Mouse (Mus musculus) limb, embryonic 11.5 days (tissue): Measurements from ENCODE around the gene 1700020A23Rik. TPM values are rescaled to one million over a fixed set of nuclear protein-coding genes. Genes with fewer than 3 reads are reported as not detected.
A peak's percentile ranks its signal among the peaks of the same experiment; 100 is the strongest.

ENCODE experiments used
- ATAC-seq: fragments of 200-750 bp; cut with Nextera tagmentation; 2 replicates; pipeline ENCODE4 v1.8.0; 2017; ENCODE audit warnings: low read depth; ENCODE audit not compliant: insufficient number of reproducible peaks, low FRiP score, low TSS enrichment
- DNase-seq: peaks from one replicate; pipeline ENCODE4 v3.0.0-alpha.2; 2015; ENCODE audit warnings: low spot score
- H3K27ac ChIP-seq: fragments of 300-500 bp; sonication (generic); replicated peaks from 2 replicates; pipeline ENCODE4 v1.5.1; 2014; ENCODE audit warnings: low read depth, mild to moderate bottlenecking, low read length
- H3K27me3 ChIP-seq: fragments of 300-500 bp; sonication (generic); 2 replicates; pipeline ENCODE4 v1.6.1; 2014; ENCODE audit warnings: mild to moderate bottlenecking, low read length, mixed read lengths; ENCODE audit not compliant: control insufficient read depth, insufficient read depth
- H3K36me3 ChIP-seq: fragments of 300-500 bp; sonication (generic); 2 replicates; pipeline ENCODE4 v1.6.1; 2014; ENCODE audit warnings: mild to moderate bottlenecking, low read length, moderate library complexity, mixed read lengths; ENCODE audit not compliant: control insufficient read depth, insufficient read depth
- H3K4me1 ChIP-seq: fragments of 300-500 bp; sonication (generic); 2 replicates; pipeline ENCODE4 v1.6.1; 2014; ENCODE audit warnings: low read length, mixed read lengths; ENCODE audit not compliant: control insufficient read depth, insufficient read depth
- H3K4me2 ChIP-seq: fragments of 300-500 bp; sonication (generic); 2 replicates; pipeline ENCODE4 v1.6.1; 2014; ENCODE audit warnings: low read depth, mild to moderate bottlenecking, moderate library complexity; ENCODE audit not compliant: severe bottlenecking
- H3K4me3 ChIP-seq: fragments of 300-500 bp; sonication (generic); 2 replicates; pipeline ENCODE4 v1.5.1; 2014; ENCODE audit warnings: low read depth, low read length
- H3K9ac ChIP-seq: fragments of 300-500 bp; sonication (generic); 2 replicates; pipeline ENCODE4 v1.6.1; 2014; ENCODE audit warnings: mild to moderate bottlenecking, low read length
- H3K9me3 ChIP-seq: fragments of 300-500 bp; sonication (generic); 2 replicates; pipeline ENCODE4 v1.6.1; 2016; ENCODE audit warnings: low read length; ENCODE audit not compliant: control insufficient read depth
- WGBS: fragments of 180-500 bp; shearing (Covaris S2); extraction: QIAGEN DNeasy Blood & Tissue Kit; methylation state at CpG from one replicate; pipeline ENCODE4 v1.1.7; 2014; 5-methylcytosine and 5-hydroxymethylcytosine counted together
- polyA plus RNA-seq: library from polyadenylated mRNA; unstranded; fragments of >200 nt; fragmentation: Nextera tagmentation; extraction: Ambion mirVana; gene quantifications from 2 replicates; pipeline ENCODE4 v1.2.1, GENCODE M21; 2014

The 1700020A23Rik gene
- polyA plus RNA-seq, 1 experiment from 2014 or later: not detected

DNA sequence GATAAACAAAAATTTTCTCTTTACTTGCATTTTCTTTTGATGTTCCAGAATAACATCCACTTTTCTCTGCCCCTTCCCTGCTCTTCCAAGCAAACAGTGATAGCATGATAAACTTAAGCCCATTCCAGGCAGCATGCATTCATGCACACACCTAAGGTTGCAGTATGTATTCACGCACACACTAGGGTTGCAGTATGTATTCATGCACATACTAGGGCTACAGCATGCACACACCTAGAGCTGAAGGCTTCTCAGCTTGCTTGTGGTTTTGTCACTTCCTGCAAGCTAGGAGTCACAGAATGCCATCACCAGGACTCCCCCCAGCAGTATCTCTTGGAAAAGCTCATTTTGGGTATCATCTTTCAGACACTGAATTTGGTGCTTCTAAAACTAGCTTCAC, 31.7 kb downstream of the 1700020A23Rik start:
- Histone ChIP-seq H3K9me3 (no peaks in the 10 kb centered on the region), H3K27ac (no peak overlapping the region), H3K27me3 (no peaks in the 10 kb centered on the region), H3K4me2 (no peak overlapping the region), H3K9ac (no peak overlapping the region), H3K4me1 (no peaks in the 10 kb centered on the region), H3K4me3 (no peak overlapping the region), H3K36me3 (peaks cover 25% of the 10 kb centered on the region)
- ATAC-seq (no peak), DNase-seq (no peak)
- WGBS: 98% methylated on average over 1 of the region's 1 CpGs

DNA sequence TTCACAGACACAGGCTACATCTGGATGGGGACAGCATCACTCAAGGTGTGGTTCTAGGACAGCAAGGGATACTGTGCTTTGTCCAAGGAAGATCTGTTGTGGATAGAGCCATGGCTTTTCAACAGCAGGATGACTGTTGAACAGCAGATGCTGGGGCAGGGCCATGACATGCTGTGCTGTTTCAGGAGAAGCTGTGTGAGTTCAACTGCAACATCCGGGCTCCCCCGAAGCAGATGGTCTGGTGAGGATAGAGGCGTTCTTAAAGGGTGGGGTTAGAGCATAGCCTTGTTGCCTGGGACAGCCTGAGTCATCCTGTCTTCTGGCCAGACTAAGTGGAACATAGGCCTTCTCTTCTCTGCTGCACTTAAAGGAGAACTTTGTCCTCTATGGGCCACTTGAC, 33.8 kb downstream of the 1700020A23Rik start:
- H3K9ac ChIP-seq: no peak overlapping the region

DNA sequence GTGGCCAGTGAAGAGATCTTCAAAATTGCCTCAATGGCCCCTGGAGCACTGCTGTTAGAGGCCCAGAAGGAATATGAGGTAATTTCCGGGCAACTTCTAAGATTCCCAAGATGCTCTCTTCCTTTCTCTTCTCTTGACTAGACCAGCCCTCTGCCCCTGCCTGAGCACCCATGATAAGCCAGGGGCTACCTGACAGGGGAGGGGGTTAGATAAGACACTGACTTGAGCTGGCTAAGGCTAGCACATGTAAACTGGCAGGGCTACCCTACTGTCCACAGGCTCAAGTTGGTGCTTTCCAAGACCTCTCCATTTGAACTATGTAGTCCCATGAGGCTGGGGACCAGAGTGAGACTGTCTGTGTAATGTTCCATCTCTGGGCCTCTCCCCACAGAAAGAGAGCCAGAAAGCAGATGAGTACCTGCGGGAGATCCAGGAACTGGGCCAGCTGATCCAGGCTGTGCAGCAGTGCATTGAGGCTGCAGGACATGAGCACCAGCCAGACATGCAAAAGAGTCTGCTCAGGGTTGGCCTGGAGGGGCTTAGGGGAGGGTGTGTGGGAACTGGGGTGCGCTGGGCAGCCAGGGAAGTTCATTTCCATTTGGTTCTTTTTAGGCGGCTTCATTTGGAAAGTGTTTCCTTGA, 34.9 kb downstream of the 1700020A23Rik start:
- Histone ChIP-seq H3K36me3 (peaks cover 38% of the 10 kb centered on the region), H3K4me3 (no peak overlapping the region), H3K9me3 (no peaks in the 10 kb centered on the region), H3K4me1 (no peaks in the 10 kb centered on the region), H3K27me3 (no peaks in the 10 kb centered on the region), H3K4me2 (no peak overlapping the region), H3K9ac (no peak overlapping the region), H3K27ac (no peak overlapping the region)
- ATAC-seq: no peak
- DNase-seq: no peak
- WGBS: 91% methylated on average over 4 of the region's 4 CpGs

More for the DNA sequence above, 33.8 kb downstream of the 1700020A23Rik start:
- no peak for DNase-seq
- Histone ChIP-seq H3K4me3 (no peak overlapping the region), H3K9me3 (no peaks in the 10 kb centered on the region), H3K27me3 (no peaks in the 10 kb centered on the region), H3K27ac (no peak overlapping the region), H3K4me2 (no peak overlapping the region), H3K36me3 (peaks cover 36% of the 10 kb centered on the region), H3K4me1 (no peaks in the 10 kb centered on the region)
- ATAC-seq: no peak
- 91% methylated on average over 3 of the region's 3 CpGs for WGBS

DNA sequence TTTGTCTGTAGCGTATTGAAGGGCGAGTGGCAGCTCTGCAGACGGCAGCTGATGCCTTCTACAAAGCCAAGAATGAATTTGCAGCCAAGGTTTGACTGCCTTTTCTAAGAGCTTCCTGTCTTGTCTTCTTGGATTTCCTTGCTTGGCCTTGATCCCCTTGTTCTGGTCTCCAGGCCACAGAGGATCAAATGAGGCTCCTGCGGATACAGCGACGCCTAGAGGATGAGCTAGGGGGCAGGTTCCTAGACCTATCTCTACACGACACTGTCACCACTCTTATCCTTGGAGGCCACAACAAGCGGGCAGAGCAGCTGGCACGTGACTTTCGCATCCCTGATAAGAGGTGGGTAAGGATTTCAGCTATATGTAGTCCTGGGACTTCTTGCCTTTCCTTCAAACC, 37.1 kb downstream of the 1700020A23Rik start:
- no peaks in the 10 kb centered on the region for H3K9me3 ChIP-seq
- H3K36me3 ChIP-seq: peaks cover 38% of the 10 kb centered on the region
- no peaks in the 10 kb centered on the region for H3K27me3 ChIP-seq
- H3K27ac ChIP-seq: no peak overlapping the region
- no peaks in the 10 kb centered on the region for H3K4me1 ChIP-seq
- WGBS: 89% methylated on average over 10 of the region's 10 CpGs
- no peak overlapping the region for H3K4me3 ChIP-seq
- no peak overlapping the region for H3K4me2 ChIP-seq
- no peak overlapping the region for H3K9ac ChIP-seq
- DNase-seq (no peak), ATAC-seq (no peak)

DNA sequence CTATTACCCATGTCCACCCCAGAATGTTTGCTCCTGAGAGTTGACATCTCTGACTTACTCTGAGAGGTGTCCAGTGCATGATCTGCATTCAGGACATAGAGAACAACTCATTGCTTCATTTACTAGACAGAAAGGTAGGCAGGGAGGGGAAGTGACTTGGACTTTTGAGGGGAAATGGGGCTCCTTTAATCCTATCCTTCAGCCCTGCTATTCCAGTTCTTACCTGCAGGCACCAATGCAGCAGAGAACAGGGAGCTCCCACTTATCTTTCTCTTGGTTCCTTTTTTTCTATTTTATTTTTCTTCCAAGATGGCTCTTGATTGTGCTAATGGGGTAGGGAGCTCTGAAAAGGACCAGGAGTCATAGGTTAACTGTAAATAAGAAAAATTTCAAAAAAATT, 43.4 kb downstream of the 1700020A23Rik start:
- Histone ChIP-seq H3K27me3 (no peaks in the 10 kb centered on the region), H3K9ac (no peak overlapping the region), H3K4me3 (no peak overlapping the region), H3K36me3 (0 out of 2 replicates have a peak, but pooled peaks cover 4% of the 10 kb centered on the region), H3K27ac (no peak overlapping the region), H3K9me3 (no peaks in the 10 kb centered on the region), H3K4me2 (no peak overlapping the region), H3K4me1 (peaks cover 8% of the 10 kb centered on the region)
- DNase-seq (no peak), ATAC-seq (no peak)

DNA sequence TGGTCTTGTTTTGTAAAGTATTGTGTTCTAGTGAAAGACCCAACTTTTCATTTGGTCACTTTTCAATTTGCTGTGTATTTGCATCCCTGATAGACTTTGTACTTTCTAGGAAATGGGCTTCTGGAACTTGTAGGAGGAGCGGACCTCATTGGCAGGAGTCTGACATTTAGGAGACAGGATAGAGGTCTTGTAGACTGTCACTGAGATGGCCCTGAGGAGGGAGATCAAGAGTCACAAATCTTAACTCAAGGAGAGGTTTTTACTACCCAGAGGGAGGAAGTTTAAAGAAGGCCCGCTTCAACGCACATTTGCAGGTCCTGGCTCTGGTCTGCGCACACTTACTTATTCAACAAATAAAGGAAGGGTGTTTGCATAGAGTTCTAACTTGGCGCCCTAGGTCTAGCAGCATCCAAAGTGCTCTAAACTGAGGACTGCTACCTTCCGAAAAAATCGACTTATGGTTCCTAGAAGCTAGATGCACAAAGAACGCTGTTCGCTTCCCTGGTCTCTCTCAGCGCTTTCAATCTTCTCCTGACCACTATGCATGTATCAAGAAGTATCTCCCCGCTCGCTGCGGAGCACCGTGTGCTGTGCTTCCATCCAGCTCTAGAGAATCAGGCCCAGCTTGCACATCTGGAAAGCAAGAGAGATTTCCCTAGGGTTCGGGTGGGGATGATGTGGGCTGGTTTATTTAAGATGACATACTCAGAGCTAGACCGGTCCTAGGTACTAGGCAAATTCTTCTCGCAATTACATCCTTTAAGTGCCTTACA, 44.1 kb downstream of the 1700020A23Rik start:
- ATAC-seq: no peak
- 9% methylated on average over 17 of the region's 17 CpGs for WGBS
- H3K36me3 ChIP-seq: no peaks in the 10 kb centered on the region

DNA sequence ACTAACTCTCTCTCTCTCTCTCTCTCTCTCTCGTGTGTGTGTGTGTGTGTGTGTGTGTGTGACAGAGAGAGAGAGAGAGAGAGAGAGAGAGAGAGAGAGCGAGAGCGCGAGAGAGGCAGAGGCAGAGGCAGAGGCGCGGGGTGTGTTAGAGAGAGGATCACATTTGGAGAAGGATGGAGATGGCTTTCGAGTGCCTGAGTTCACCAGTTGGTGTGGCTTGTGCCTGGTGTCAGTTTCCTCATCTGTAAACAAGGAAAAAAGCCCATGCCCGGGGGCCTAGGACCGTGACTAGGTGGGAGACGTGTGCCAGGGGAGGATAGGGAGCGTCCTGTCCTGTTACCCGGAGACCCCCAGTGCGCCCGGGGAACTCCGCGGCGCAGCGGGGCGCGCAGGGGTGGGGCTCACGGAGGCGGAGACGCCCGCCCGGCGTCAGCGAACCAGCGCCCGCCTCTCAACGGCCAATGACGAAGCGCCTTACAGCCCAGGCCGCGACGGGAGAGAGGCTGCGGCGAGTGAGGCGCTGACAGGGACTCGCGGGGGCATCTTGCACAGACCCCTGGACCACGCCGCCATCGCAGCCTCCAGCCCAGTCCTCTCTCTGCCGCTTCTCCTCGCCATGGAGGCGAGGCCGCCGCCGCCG, 44.9 kb downstream of the 1700020A23Rik start, which contains the start of gene Ptpra:
Gene Ptpra (plus strand): TSS at position 485 of the 640 bp plus-strand sequence.
- DNase-seq (peak; percentile 93), ATAC-seq (peak; percentile 94)
- Histone ChIP-seq H3K4me1 (peaks cover 8% of the 10 kb centered on the region), H3K4me3 (peak within 1 kb of the TSS; percentile 88), H3K9ac (peak within 1 kb of the TSS; percentile 84), H3K9me3 (no peaks in the 10 kb centered on the region), H3K27me3 (no peaks in the 10 kb centered on the region), H3K36me3 (no peaks in the 10 kb centered on the region), H3K4me2 (peak within 1 kb of the TSS; percentile 74), H3K27ac (peak within 1 kb of the TSS; percentile 53; the same call in 1 of the 2 replicates)
- WGBS: under 1% methylated on average over 41 of the region's 50 CpGs

More for the DNA sequence above, 44.1 kb downstream of the 1700020A23Rik start:
- peak overlapping the region; percentile 84 for H3K9ac ChIP-seq
- H3K4me3 ChIP-seq: peak overlapping the region; percentile 88
- no peak overlapping the region for H3K27ac ChIP-seq
- no peaks in the 10 kb centered on the region for H3K27me3 ChIP-seq
- peak; percentile 44 for DNase-seq
- no peaks in the 10 kb centered on the region for H3K9me3 ChIP-seq
- peak overlapping the region; percentile 74 for H3K4me2 ChIP-seq
- peaks cover 8% of the 10 kb centered on the region for H3K4me1 ChIP-seq

DNA sequence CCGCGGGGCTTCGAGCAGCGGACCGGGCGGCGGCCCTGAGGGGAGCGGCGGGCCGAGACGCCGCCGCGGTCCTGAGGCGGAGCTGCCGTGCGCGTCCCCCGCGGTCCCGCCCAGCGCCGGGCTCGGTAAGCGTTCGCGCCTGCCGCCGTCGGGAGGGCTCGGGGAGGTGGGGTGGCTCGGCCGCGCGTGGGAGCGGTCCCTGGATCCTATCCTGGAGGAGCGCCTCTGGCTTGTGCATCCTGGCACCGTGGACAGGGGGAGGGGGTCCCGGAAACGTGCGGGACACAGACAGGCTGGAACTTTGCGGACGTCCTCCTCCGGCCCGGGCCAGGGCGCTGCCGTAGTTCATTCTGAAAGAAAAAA, 45.4 kb downstream of the 1700020A23Rik start:
- peak overlapping the region; percentile 88 for H3K4me3 ChIP-seq
- no peaks in the 10 kb centered on the region for H3K27me3 ChIP-seq
- peak overlapping the region; percentile 53; the same call in 1 of the 2 replicates for H3K27ac ChIP-seq
- peak; percentile 82 for ATAC-seq
- peak overlapping the region; percentile 84 for H3K9ac ChIP-seq
- H3K9me3 ChIP-seq: no peaks in the 10 kb centered on the region
- no peak for DNase-seq
- H3K4me2 ChIP-seq: peak overlapping the region; percentile 74
- peaks cover 8% of the 10 kb centered on the region for H3K4me1 ChIP-seq
- under 1% methylated on average over 40 of the region's 47 CpGs for WGBS
- no peaks in the 10 kb centered on the region for H3K36me3 ChIP-seq
